Mouse (Mus musculus) CH12.LX (cell line): ENCODE data around the gene C3. TPM values are rescaled to one million over a fixed set of nuclear protein-coding genes. Genes with fewer than 3 reads are reported as not detected.

ENCODE experiments used
- DNase-seq: peaks from one replicate; pipeline ENCODE4 v3.0.0-alpha.2; 2013; ENCODE audit errors: extremely low read depth
- H3K27ac ChIP-seq: 2 replicates; pipeline ENCODE4 v1.5.1; 2012; ENCODE audit warnings: low read depth, mild to moderate bottlenecking, control low read depth, moderate library complexity; ENCODE audit not compliant: insufficient read depth
- H3K27me3 ChIP-seq: replicated peaks from 2 replicates; pipeline ENCODE3; 2012; ENCODE audit warnings: inconsistent platforms
- H3K36me3 ChIP-seq, 2 experiments: replicated peaks in 1 of 2; 2 replicates each; pipeline versions ENCODE3 to v1.6.1; 2012; ENCODE audit warnings: inconsistent platforms in 1 of 2, low read length in 1 of 2, mild to moderate bottlenecking in 1 of 2, mixed read lengths in 1 of 2, moderate library complexity in 1 of 2; ENCODE audit not compliant: control insufficient read depth in 1 of 2, insufficient read depth in 1 of 2
- H3K4me1 ChIP-seq, 2 experiments: 2 replicates each; pipeline ENCODE4 v1.6.1; 2012; ENCODE audit warnings: inconsistent platforms in 1 of 2, moderate library complexity in 1 of 2; ENCODE audit not compliant: insufficient read depth in 2 of 2, control insufficient read depth in 1 of 2
- H3K4me2 ChIP-seq: 2 replicates; pipeline ENCODE4 v1.6.1; 2012; ENCODE audit warnings: low read depth, mild to moderate bottlenecking, control low read depth; ENCODE audit not compliant: poor library complexity, insufficient read depth, severe bottlenecking
- H3K4me3 ChIP-seq, 3 experiments: fragments of 150-350 bp in 1 of 3; sonication (generic) in 1 of 3; replicated peaks in 1 of 3; 2 replicates each; pipeline versions ENCODE3 to v1.5.1; 2011 to 2012; ENCODE audit warnings: low read depth in 2 of 3, low read length in 2 of 3, mild to moderate bottlenecking in 2 of 3, moderate library complexity in 2 of 3, control low read depth in 1 of 3, improper control_type of control experiment in 1 of 3, inconsistent platforms in 1 of 3, mixed read lengths in 1 of 3; ENCODE audit not compliant: poor library complexity in 1 of 3
- H3K79me2 ChIP-seq: replicated peaks from 2 replicates; pipeline ENCODE4 v1.6.1; 2012; ENCODE audit warnings: mild to moderate bottlenecking, moderate library complexity; ENCODE audit not compliant: control insufficient read depth, poor library complexity, insufficient read depth, severe bottlenecking; ENCODE audit errors: extremely low read depth
- H3K9ac ChIP-seq: 2 replicates; pipeline ENCODE4 v1.6.1; 2012; ENCODE audit warnings: low read depth, mild to moderate bottlenecking, control low read depth, moderate library complexity; ENCODE audit not compliant: insufficient read depth
- H3K9me3 ChIP-seq: replicated peaks from 2 replicates; pipeline ENCODE3; 2012; ENCODE audit warnings: low read length, inconsistent platforms, mixed read lengths
- BHLHE40 ChIP-seq: IDR thresholded peaks from 2 replicates; pipeline ENCODE4 v1.6.1; 2011; ENCODE audit warnings: mild to moderate bottlenecking, low read depth, low read length, improper control_type of control experiment
- CHD1 ChIP-seq: IDR thresholded peaks from 2 replicates; pipeline ENCODE4 v1.6.1; 2012; ENCODE audit warnings: low read depth, low read length, improper control_type of control experiment, inconsistent platforms
- CHD2 ChIP-seq: IDR thresholded peaks from 2 replicates; pipeline ENCODE4 v1.6.1; 2011; ENCODE audit warnings: low read length, improper control_type of control experiment
- CTCF ChIP-seq, 2 experiments: IDR thresholded peaks in 1 of 2; conservative IDR thresholded peaks in 1 of 2; 2 replicates each; pipeline ENCODE4 v1.5.1; 2011 to 2012; ENCODE audit warnings: low read depth in 2 of 2, low read length in 2 of 2, improper control_type of control experiment in 1 of 2, inconsistent platforms in 1 of 2, mild to moderate bottlenecking in 1 of 2, moderate library complexity in 1 of 2
- E2F4 ChIP-seq: IDR thresholded peaks from 2 replicates; pipeline ENCODE4 v1.6.1; 2011; ENCODE audit warnings: low read depth, low read length, improper control_type of control experiment; ENCODE audit not compliant: insufficient replicate concordance
- ELF1 ChIP-seq: IDR thresholded peaks from 2 replicates; pipeline ENCODE4 v1.6.1; 2014; ENCODE audit warnings: low read depth, mild to moderate bottlenecking, inconsistent platforms, low read length, improper control_type of control experiment
- EP300 ChIP-seq: IDR thresholded peaks from 2 replicates; pipeline ENCODE4 v1.6.1; 2011; ENCODE audit warnings: low read length, improper control_type of control experiment
- GABPA ChIP-seq: IDR thresholded peaks from 2 replicates; pipeline ENCODE4 v1.6.1; 2012; ENCODE audit warnings: low read depth, low read length, improper control_type of control experiment, inconsistent platforms; ENCODE audit not compliant: insufficient replicate concordance
- HCFC1 ChIP-seq: IDR thresholded peaks from 2 replicates; pipeline ENCODE4 v1.6.1; 2012; ENCODE audit warnings: low read depth, mild to moderate bottlenecking, inconsistent platforms, low read length, improper control_type of control experiment
- IRF4 ChIP-seq: IDR thresholded peaks from 2 replicates; pipeline ENCODE4 v1.6.1; 2014; ENCODE audit warnings: low read depth, mild to moderate bottlenecking, inconsistent platforms, low read length, improper control_type of control experiment
- JUN ChIP-seq: IDR thresholded peaks from 2 replicates; pipeline ENCODE4 v1.6.1; 2011; ENCODE audit warnings: low read depth, mild to moderate bottlenecking, low read length, improper control_type of control experiment, moderate library complexity; ENCODE audit not compliant: insufficient read depth
- JUND ChIP-seq: conservative IDR thresholded peaks from 2 replicates; pipeline ENCODE4 v1.6.1; 2011; ENCODE audit warnings: low read depth, low read length, improper control_type of control experiment
- KAT2A ChIP-seq: IDR thresholded peaks from 2 replicates; pipeline ENCODE4 v1.6.1; 2012; ENCODE audit warnings: low read length, improper control_type of control experiment, inconsistent platforms; ENCODE audit not compliant: insufficient replicate concordance
- MAX ChIP-seq: IDR thresholded peaks from 2 replicates; pipeline ENCODE4 v1.6.1; 2011; ENCODE audit warnings: low read length, improper control_type of control experiment
- MAZ ChIP-seq: IDR thresholded peaks from 2 replicates; pipeline ENCODE4 v1.6.1; 2012; ENCODE audit warnings: low read depth, mild to moderate bottlenecking, inconsistent platforms, low read length, improper control_type of control experiment, moderate library complexity
- MEF2A ChIP-seq: IDR thresholded peaks from 2 replicates; pipeline ENCODE4 v1.6.1; 2014; ENCODE audit warnings: low read depth, mild to moderate bottlenecking, inconsistent platforms, low read length, improper control_type of control experiment, borderline replicate concordance
- MXI1 ChIP-seq: IDR thresholded peaks from 2 replicates; pipeline ENCODE4 v1.6.1; 2011; ENCODE audit warnings: mild to moderate bottlenecking, low read depth, low read length, improper control_type of control experiment
- NELFE ChIP-seq: IDR thresholded peaks from 2 replicates; pipeline ENCODE4 v1.6.1; 2011; ENCODE audit warnings: low read depth, low read length, improper control_type of control experiment
- NRF1 ChIP-seq: IDR thresholded peaks from 2 replicates; pipeline ENCODE4 v1.6.1; 2014; ENCODE audit warnings: low read depth, mild to moderate bottlenecking, inconsistent platforms, low read length, improper control_type of control experiment, moderate library complexity
- POLR2A ChIP-seq: IDR thresholded peaks from 2 replicates; pipeline ENCODE4 v1.6.1; 2011; ENCODE audit warnings: low read depth, mild to moderate bottlenecking, improper control_type of control experiment, low read length
- POLR2AphosphoS2 ChIP-seq: IDR thresholded peaks from 2 replicates; pipeline ENCODE4 v1.6.1; 2011; ENCODE audit warnings: low read depth, low read length, improper control_type of control experiment
- RAD21 ChIP-seq: IDR thresholded peaks from 2 replicates; pipeline ENCODE4 v1.6.1; 2011; ENCODE audit warnings: low read depth, mild to moderate bottlenecking, low read length, improper control_type of control experiment, moderate library complexity
- RCOR1 ChIP-seq: conservative IDR thresholded peaks from 2 replicates; pipeline ENCODE4 v1.6.1; 2012; ENCODE audit warnings: low read depth, mild to moderate bottlenecking, inconsistent platforms, low read length, improper control_type of control experiment
- SIN3A ChIP-seq: IDR thresholded peaks from 2 replicates; pipeline ENCODE4 v1.6.1; 2012; ENCODE audit warnings: low read length, improper control_type of control experiment, inconsistent platforms
- SMC3 ChIP-seq: IDR thresholded peaks from 2 replicates; pipeline ENCODE4 v1.6.1; 2011; ENCODE audit warnings: low read depth, low read length, improper control_type of control experiment
- TBP ChIP-seq: conservative IDR thresholded peaks from 2 replicates; pipeline ENCODE4 v1.6.1; 2011; ENCODE audit warnings: low read depth, low read length, improper control_type of control experiment
- UBTF ChIP-seq: IDR thresholded peaks from 2 replicates; pipeline ENCODE4 v1.6.1; 2012; ENCODE audit warnings: low read depth, mild to moderate bottlenecking, inconsistent platforms, low read length, improper control_type of control experiment, moderate library complexity
- USF1 ChIP-seq: IDR thresholded peaks from 2 replicates; pipeline ENCODE4 v1.6.1; 2014; ENCODE audit warnings: low read depth, mild to moderate bottlenecking, inconsistent platforms, low read length, improper control_type of control experiment
- USF2 ChIP-seq: conservative IDR thresholded peaks from 2 replicates; pipeline ENCODE4 v1.6.1; 2011; ENCODE audit warnings: low read depth, low read length, improper control_type of control experiment
- ZC3H11A ChIP-seq: IDR thresholded peaks from 2 replicates; pipeline ENCODE4 v1.6.1; 2012; ENCODE audit warnings: low read depth, mild to moderate bottlenecking, inconsistent platforms, low read length, improper control_type of control experiment
- ZKSCAN1 ChIP-seq: IDR thresholded peaks from 2 replicates; pipeline ENCODE4 v1.6.1; 2012; ENCODE audit warnings: low read depth, inconsistent platforms, low read length, improper control_type of control experiment, borderline replicate concordance
- ZMIZ1 ChIP-seq: IDR thresholded peaks from 2 replicates; pipeline ENCODE4 v1.6.1; 2012; ENCODE audit warnings: low read depth, mild to moderate bottlenecking, inconsistent platforms, low read length, improper control_type of control experiment
- ZNF384 ChIP-seq: IDR thresholded peaks from 2 replicates; pipeline ENCODE4 v1.6.1; 2012; ENCODE audit warnings: low read depth, low read length, improper control_type of control experiment, inconsistent platforms
- dilution Hi-C: fragments of 300-500 bp; cut with MboI; formaldehyde crosslinking; loops from 2 replicates; pipeline ENCODE4 v1.14.3; 2020; ENCODE audit warnings: low sequenced_read_pairs; ENCODE audit not compliant: extremely low pct_unique_long_range_greater_than_20kb, extremely low pct_ligation_motif_present
- in situ Hi-C: fragments of 300-500 bp; cut with MboI; formaldehyde crosslinking; loops from 3 replicates; pipeline ENCODE4 v1.14.3; 2019; ENCODE audit warnings: low sequenced_read_pairs, low pct_ligation_motif_present, low pct_unique_long_range_greater_than_20kb, mixed read lengths
- polyA plus RNA-seq: library from polyadenylated mRNA; unstranded; fragments of >175 nt; gene quantifications from 2 replicates; pipeline ENCODE4 v1.2.1, GENCODE M21; 2012; ENCODE audit warnings: low read depth; ENCODE audit not compliant: insufficient read length
- total RNA-seq, 2 experiments: library from RNA; depleted of rRNA; stranded (reverse); fragments of 300-350 nt in 1 of 2; fragments of >200 nt in 1 of 2; gene quantifications; 2 replicates each; pipeline ENCODE4 v1.2.3; 2012 to 2014

C3 gene
- total and polyA plus RNA-seq, 3 experiments, result 1.2 to 5.4 (median 3.9) TPM

GRCm38 (mm10) chr17:57166800-57167791 lies 60.8 kb downstream of the C3 start:
- H3K9ac ChIP-seq, result no peak overlapping the region
- peak; percentile 75 for DNase-seq
- H3K79me2 ChIP-seq, result no peaks in the 10 kb centered on the region
- in situ Hi-C loops, result loop anchor here (5.0 kb wide), 1 partner anchor 70 kb away; no protein-coding TSS in a partner anchor
- no peak overlapping the region for H3K4me3 ChIP-seq
- no peak overlapping the region for H3K27ac ChIP-seq
- no peak overlapping the region for H3K4me2 ChIP-seq
- TF ChIP-seq MAX, result 0 out of 2 replicates have a peak, but pooled peaks have one; percentile 23
- no peak for TF ChIP-seq USF1
- 0 out of 2 replicates have a peak, but pooled peaks have one; percentile 15 for TF ChIP-seq NRF1
- TF ChIP-seq ZNF384, result peak; percentile 61
- TF ChIP-seq NELFE, result peak; percentile 39; the same call in 1 of the 2 replicates
- TF ChIP-seq POLR2A, result no peak
- TF ChIP-seq SIN3A, result peak; percentile 32; the same call in 1 of the 2 replicates
- TF ChIP-seq ZKSCAN1, result no peak
- peak; percentile 28; the same call in 1 of the 2 replicates for TF ChIP-seq MEF2A
- TF ChIP-seq MXI1, result peak; percentile 48; the same call in 1 of the 2 replicates
- TF ChIP-seq HCFC1, result no peak
- peak; percentile 98 for TF ChIP-seq SMC3
- TF ChIP-seq RCOR1, result no peak
- TF ChIP-seq ZC3H11A, result peak; percentile 97
- TF ChIP-seq POLR2AphosphoS2, result no peak
- no peak for TF ChIP-seq JUN
- TF ChIP-seq ZMIZ1, result no peak
- peak; percentile 25; the same call in 1 of the 2 replicates for TF ChIP-seq ELF1
- peak; percentile 39; the same call in 1 of the 2 replicates for TF ChIP-seq UBTF
- TF ChIP-seq E2F4, result no peak
- no peak for TF ChIP-seq TBP
- TF ChIP-seq BHLHE40, result 0 out of 2 replicates have a peak, but pooled peaks have one; percentile 8
- 0 out of 2 replicates have a peak, but pooled peaks have one; percentile 23 for TF ChIP-seq MAZ
- TF ChIP-seq JUND, result no peak
- peak; percentile 41 to 94 for TF ChIP-seq CTCF (conservative IDR thresholded peaks at IDR 0.05 in 1 of 2, IDR thresholded peaks at IDR 0.05 in 1 of 2; ENCODE audit: low read depth in 2 of 2, low read length in 2 of 2)
- peak; percentile 79 for TF ChIP-seq CHD2
- peak; percentile 9; the same call in 1 of the 2 replicates for TF ChIP-seq EP300
- no peak for TF ChIP-seq KAT2A
- TF ChIP-seq IRF4, result peak; percentile 46; the same call in 1 of the 2 replicates
- TF ChIP-seq GABPA, result no peak
- no peak for TF ChIP-seq USF2
- peak; percentile 95 for TF ChIP-seq RAD21
- TF ChIP-seq CHD1, result peak; percentile 53; the same call in 1 of the 2 replicates
- dilution Hi-C loops, result no loop called here
- H3K9me3 ChIP-seq, result peaks cover 2% of the 10 kb centered on the region
- H3K36me3 ChIP-seq, result peaks cover 4 to 6% of the 10 kb centered on the region in 2 experiments
- H3K27me3 ChIP-seq, result no peaks in the 10 kb centered on the region
- peaks cover 10 to 37% of the 10 kb centered on the region in 2 experiments for H3K4me1 ChIP-seq
